Mouse (Mus musculus): Measurements from ENCODE around the gene Rpap2. TPM values are rescaled to one million over a fixed set of nuclear protein-coding genes. Genes with fewer than 3 reads are reported as not detected.

Gene Rpap2
- total RNA-seq, 2 experiments from 2014 or later = 11.0 to 12.4 TPM

- intact Hi-C loops (cut with DNase I) = no loop called here
- no peak for DNase-seq
These were observed 84.1 kb downstream of the Rpap2 start for GRCm38 (mm10) chr5:107681300-107681699.

- intact Hi-C loops (cut with DNase I) = no loop called here
- DNase-seq = no peak
These were observed 87.2 kb downstream of the Rpap2 start for GRCm38 (mm10) chr5:107684380-107684779.

DNA sequence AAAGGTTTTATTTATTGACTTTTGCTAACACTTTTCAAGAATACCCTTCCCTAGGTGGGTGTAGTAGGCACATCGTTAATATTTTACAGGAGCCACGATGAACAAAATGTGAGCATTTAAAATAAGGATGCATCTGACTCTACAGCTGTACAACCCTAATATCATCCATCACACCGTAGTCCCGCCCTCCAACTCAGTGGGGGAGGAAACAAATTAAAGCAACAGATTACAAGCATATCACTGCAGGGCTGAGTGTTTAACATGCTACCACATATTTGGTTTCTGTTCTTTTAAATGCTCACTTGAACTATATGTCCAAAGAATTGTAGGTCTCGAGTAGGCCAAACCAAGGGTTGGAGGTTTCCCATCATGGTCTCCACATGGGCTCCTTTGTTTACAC, 90.0 kb downstream of the Rpap2 start:
- DNase-seq = no peak

DNA sequence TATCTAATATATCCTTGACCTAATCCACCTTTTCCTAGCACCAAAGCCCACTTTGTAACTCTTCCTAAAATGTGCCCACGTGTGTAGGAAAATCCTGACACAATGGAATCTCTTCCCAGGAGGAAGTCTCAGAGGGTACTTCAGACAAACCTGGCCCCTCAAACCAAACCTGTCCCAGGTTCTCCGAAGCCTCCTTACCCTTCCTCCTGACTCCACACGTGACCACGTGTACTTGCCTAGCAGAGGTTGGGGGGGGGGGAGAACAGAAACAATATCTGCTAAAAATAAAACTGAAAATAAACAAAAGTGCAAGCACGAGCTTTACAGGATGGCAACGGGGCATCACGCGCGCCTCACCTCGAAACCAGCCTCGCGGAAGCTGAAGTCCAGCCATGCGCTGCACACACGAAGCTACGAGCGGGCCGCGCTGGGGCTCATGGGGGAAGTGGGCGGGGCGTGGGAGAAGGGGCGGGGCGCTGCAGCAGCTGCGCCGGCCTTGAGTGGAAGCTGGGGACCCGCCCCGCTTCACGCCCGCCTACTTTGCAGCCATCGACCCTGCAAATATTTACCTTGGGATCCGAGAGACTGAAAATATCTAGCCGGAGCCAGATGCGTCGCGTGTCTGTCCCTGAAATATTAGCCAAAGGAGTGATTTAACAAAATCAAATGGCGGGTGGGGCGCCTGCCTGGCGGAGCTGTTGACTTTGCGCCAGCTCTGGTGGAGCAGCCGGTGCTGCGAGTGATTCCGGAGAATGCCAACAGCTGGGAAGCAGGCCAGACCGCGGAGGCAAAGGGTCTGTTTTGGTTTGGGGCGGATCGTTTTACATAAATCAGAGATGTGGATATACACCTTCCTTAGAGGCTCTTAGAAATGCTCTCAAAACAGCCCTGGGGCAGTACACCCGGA, 90.7 kb downstream of the Rpap2 start:
- intact Hi-C loops (cut with DNase I) = no loop called here
- DNase-seq = peak; percentile 18 to 28

More for the DNA sequence above, 90.0 kb downstream of the Rpap2 start:
- intact Hi-C loops (cut with DNase I) = no loop called here

DNA sequence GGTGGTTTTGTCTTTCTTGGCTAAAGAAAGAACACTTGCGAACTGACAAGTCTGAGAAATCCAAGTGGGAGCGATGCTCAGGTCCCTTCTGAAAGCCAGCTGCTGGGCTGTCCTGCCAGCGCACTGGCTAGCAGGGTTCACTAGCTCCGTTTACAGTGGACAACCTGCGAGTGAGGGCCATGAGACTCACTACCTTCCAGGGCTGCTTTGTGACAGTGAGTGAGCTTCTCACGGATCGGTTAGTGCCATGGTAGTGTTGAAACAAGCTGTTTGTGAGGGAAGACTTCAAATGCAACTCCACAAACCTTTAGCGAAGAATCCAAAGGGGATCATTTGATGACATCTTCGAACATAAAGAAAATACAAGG, 91.3 kb downstream of the Rpap2 start:
- intact Hi-C loops (cut with DNase I) = no loop called here
- no peak for DNase-seq

DNA sequence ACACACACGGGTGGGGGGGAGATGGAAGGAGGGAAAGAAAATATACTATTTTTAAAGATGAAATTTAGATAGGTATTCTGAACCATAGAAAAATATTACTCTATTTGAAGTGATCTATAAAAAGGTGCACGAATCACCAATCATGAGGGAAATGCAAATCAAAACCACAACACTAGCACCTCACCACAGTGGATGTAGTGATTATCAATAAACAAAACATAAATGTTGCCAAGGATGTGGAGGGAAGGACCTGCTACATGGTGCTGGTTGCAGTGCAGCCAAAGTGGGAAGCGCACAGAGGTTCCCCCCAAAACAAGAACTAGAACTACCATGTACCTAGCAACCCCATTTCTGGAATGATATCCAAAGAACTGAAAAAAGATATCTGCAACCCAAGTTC, 97.8 kb downstream of the Rpap2 start:
- intact Hi-C loops (cut with DNase I) = no loop called here

GRCm38 (mm10) chr5:107698888-107699287, 101.7 kb downstream of the Rpap2 start:
- intact Hi-C loops (cut with DNase I) = no loop called here
- DNase-seq = no peak

More for the DNA sequence above, 97.8 kb downstream of the Rpap2 start:
- DNase-seq = no peak

DNA sequence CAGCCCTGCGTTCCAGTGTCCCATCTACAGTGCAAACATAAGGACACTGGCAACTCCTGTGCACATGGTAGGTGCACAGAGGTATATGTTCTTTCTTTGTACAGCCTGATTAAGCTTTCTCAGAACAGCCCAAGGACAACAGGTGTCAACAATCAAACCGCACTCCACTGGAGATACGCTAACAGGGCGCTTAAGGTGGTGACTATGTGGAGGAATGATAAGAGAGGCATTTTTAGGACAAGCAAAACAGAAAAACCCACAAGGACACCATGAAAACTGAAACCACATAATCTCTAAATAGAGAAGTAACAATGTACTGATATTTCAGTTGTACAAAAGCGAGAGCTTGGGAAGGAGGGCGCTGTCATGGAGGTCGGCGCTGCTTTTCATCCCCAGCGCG, 103.7 kb downstream of the Rpap2 start:
- intact Hi-C loops (cut with DNase I) = no loop called here
- DNase-seq = no peak

DNA sequence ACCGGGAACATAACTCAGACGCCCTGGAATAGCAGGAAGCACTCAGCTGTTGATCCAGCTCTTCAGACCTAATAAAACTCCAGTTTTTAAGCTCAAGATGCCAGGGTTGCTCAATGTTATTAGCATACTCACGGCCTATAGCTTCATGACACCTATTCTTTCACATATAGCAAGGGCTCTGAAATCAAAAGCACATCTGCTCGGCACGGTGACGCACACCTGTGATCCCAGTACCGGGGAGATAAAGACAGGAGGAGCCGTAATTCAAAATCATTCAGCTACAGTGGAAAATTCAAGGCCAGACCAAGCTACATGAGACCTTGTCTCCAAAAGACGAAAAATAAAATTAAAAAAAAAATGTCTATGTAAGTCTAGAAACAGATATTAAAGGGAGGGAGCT, 104.5 kb downstream of the Rpap2 start:
- DNase-seq = no peak
- intact Hi-C loops (cut with DNase I) = no loop called here

DNA sequence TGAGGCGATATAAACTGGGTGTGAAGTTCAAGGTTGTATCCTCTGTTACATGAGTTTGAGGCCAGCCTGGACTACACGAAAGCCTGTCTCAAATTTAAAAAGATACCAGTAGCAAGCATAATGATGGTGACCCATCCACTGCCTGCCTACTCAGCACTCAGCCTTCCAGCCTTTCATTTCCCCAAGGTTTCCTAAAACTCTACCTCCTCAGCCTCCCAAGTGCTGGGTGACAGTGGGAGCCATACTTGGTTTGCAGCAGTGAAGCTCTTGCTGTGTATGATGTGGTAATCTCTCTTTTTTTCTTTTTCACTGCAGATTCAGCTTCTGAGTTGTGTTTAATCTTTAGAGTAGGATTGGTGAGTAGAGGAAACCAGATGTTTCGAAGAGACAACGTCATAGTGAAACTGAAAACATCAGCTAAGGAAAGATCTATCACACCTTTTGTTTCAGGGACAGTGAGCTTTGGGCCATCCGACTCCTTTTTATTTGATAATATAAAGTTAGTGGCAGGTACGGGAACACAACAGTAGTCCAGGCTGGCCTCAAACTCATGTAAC, 106.1 kb downstream of the Rpap2 start:
- intact Hi-C loops (cut with DNase I) = no loop called here
- no peak for DNase-seq

DNA sequence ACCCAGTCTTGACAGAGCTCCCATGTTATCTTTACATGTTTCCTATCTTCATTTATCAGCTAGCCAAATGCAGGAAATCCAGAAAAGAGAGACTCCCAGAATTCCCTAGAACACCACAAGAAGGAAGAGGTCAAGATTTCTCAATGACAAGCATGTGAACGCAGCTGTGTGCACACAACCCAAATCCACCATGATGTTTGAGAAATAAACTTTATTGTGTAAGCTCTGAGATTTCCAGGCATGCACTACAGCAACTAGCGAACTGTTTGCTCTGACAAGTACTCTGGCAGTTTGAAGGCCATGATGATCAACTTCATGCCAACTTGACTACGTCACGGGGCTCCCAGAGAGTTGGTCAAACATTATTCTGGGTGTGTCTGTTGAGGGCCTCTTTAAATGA, 108.6 kb downstream of the Rpap2 start:
- intact Hi-C loops (cut with DNase I) = no loop called here
- DNase-seq = no peak

- intact Hi-C loops (cut with DNase I) = no loop called here
- DNase-seq = no peak
These were observed 109.1 kb downstream of the Rpap2 start for GRCm38 (mm10) chr5:107706262-107706661.

GRCm38 (mm10) chr5:107708124-107708797, 111.1 kb downstream of the Rpap2 start:
- DNase-seq = no peak
- intact Hi-C loops (cut with DNase I) = no loop called here

Other genes starting within 250 kb of the Rpap2 start
- gene Ephx4, start 194.6 kb upstream of the Rpap2 start, total RNA-seq (2021) = 1 to 10 TPM in 1 of 2 experiments, under 1 TPM in 1; 0.47 to 1.1 TPM
- not detected for gene Lpcat2b, start 165.8 kb upstream of the Rpap2 start, total RNA-seq (2021)
- gene Btbd8, start 159.4 kb upstream of the Rpap2 start, total RNA-seq (2021) = 1 to 10 TPM; 5.9 to 9.0 TPM
- not detected for gene Gm42669, start 89.8 kb upstream of the Rpap2 start, total RNA-seq (2021)
- not detected for gene 1700028K03Rik, start 62.7 kb upstream of the Rpap2 start, total RNA-seq (2021)
- 1 to 10 TPM; 4.9 to 7.1 TPM for gene Glmn, start 515 bp downstream of the Rpap2 start, total RNA-seq (2021)
- under 1 TPM in 1 of 2 experiments, not detected in 1; 0.54 TPM for gene Gfi1, start 128.7 kb downstream of the Rpap2 start, total RNA-seq (2021)
- gene Ube2d2b, start 232.7 kb downstream of the Rpap2 start, total RNA-seq (2021) = not detected